Comparison of ENCODE assay signal across 45 mouse cellular contexts in the genomic region with DNA sequence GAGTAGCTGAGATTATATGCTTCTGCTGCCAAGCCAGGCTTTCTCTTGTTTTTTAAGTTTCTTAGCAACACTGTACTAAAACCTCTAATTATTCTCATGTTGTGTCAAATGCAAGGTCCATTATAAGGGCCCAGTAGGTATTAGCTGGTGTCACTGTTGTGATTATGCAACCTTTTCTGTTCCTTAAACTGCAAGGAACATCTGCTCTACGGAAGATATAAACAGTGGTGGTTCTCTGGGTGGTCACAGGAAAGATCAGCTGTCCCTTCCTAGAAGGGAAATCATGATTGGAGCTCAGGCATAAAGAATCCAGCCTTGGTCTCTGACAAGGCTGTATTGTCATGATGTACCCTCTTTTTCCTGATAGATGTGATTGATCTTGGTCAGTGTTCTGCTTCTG. TPM values are rescaled to one million over a fixed set of nuclear protein-coding genes. Genes with fewer than 3 reads are reported as not detected.
"Had no signal": no experiment of that assay in that cellular context is flagged by ENCODE, and none has a peak within 500 bp of the region (broad histone marks: within the 10 kb centered on the region; RNA-seq: fewer than 3 reads in every experiment).

No protein-coding gene starts in this region.

- H3K9ac ChIP-seq: heart, embryonic 12.5 days; heart, embryonic 13.5 days; heart, embryonic 15.5 days; hindbrain, embryonic 12.5 days; hindbrain, embryonic 13.5 days; hindbrain, embryonic 14.5 days; hindbrain, embryonic 15.5 days; intestine, embryonic 15.5 days; kidney, embryonic 15.5 days had no signal

- H3K4me2 ChIP-seq: heart, embryonic 11.5 days; heart, embryonic 12.5 days; heart, embryonic 13.5 days; heart, embryonic 15.5 days; hindbrain, embryonic 12.5 days; hindbrain, embryonic 13.5 days; hindbrain, embryonic 14.5 days; hindbrain, embryonic 15.5 days; intestine, embryonic 15.5 days; kidney, embryonic 15.5 days had no signal

- H3K36me3 ChIP-seq: heart, embryonic 10.5 days; heart, embryonic 12.5 days; heart, embryonic 13.5 days; heart, embryonic 15.5 days; hindbrain, embryonic 10.5 days; hindbrain, embryonic 12.5 days; hindbrain, embryonic 13.5 days; hindbrain, embryonic 15.5 days; intestine, embryonic 15.5 days; kidney, embryonic 15.5 days had no signal

- H3K4me1 ChIP-seq: heart, embryonic 10.5 days; heart, embryonic 12.5 days; heart, embryonic 15.5 days; hindbrain, embryonic 12.5 days; hindbrain, embryonic 13.5 days; hindbrain, embryonic 15.5 days; intestine, embryonic 15.5 days; kidney, embryonic 15.5 days had no signal

- ATAC-seq: hindbrain, embryonic 16.5 days; hindbrain, postnatal 0 days; inflammation-experienced regulatory T-cells, adult 6 months; intestine, embryonic 15.5 days; intestine, embryonic 16.5 days; intestine, postnatal 0 days had no signal

- H3K27ac ChIP-seq: heart, embryonic 10.5 days; heart, embryonic 13.5 days; heart, embryonic 15.5 days; hindbrain, embryonic 10.5 days; hindbrain, embryonic 12.5 days; hindbrain, embryonic 13.5 days; hindbrain, embryonic 14.5 days; hindbrain, embryonic 15.5 days; hindbrain, postnatal 0 days; intestine, embryonic 15.5 days; kidney, embryonic 15.5 days; kidney, postnatal 0 days; layer of hippocampus, adult 2 months; left cerebral cortex, adult 2 months had no signal

- H3K27me3 ChIP-seq: heart, embryonic 12.5 days; heart, embryonic 13.5 days; heart, embryonic 15.5 days; hindbrain, embryonic 12.5 days; hindbrain, embryonic 13.5 days; hindbrain, embryonic 15.5 days; intestine, embryonic 15.5 days; kidney, embryonic 15.5 days had no signal

- H3K9me3 ChIP-seq: heart, embryonic 10.5 days; heart, embryonic 12.5 days; heart, embryonic 13.5 days; heart, embryonic 15.5 days; hindbrain, embryonic 10.5 days; hindbrain, embryonic 12.5 days; hindbrain, embryonic 13.5 days; hindbrain, embryonic 15.5 days; intestine, embryonic 15.5 days; kidney, embryonic 15.5 days had no signal

- H3K4me3 ChIP-seq: heart, embryonic 10.5 days; heart, embryonic 12.5 days; heart, embryonic 13.5 days; heart, embryonic 15.5 days; hindbrain, embryonic 10.5 days; hindbrain, embryonic 12.5 days; hindbrain, embryonic 13.5 days; hindbrain, embryonic 15.5 days; intestine, embryonic 15.5 days; kidney, embryonic 15.5 days; layer of hippocampus, adult 2 months; left cerebral cortex, adult 2 months had no signal

- DNase-seq: heart, postnatal 10 days; heart, postnatal 14 days; heart, postnatal 36 days; heart, postnatal 4 days; kidney, adult 11 months; kidney, adult 18-20 months; kidney, adult 2 months; kidney, adult 8-10 months; kidney, adult 9 months; kidney, postnatal 10 days; kidney, postnatal 14 days; kidney, postnatal 25 days; kidney, postnatal 36 days; kidney, postnatal 4 days; layer of hippocampus, adult 9-11 months; layer of hippocampus, postnatal 36 days had no signal

RNA-seq across cellular contexts. Expression of a gene that starts 57.6 kb away (rescaled TPM):
- total RNA-seq: heart, postnatal 10 days; heart, postnatal 14 days; heart, postnatal 25 days; heart, postnatal 36 days; heart, postnatal 4 days; hematopoietic stem cell, adult 5-6 weeks; layer of hippocampus, adult 18-20 months had no signal
- polyA plus RNA-seq: heart, embryonic 10.5 days; heart, embryonic 11.5 days; heart, embryonic 12.5 days; heart, embryonic 13.5 days; heart, embryonic 14.5 days; heart, embryonic 15.5 days; heart, embryonic 16.5 days; heart, postnatal 0 days; hindbrain, embryonic 10.5 days; hindbrain, embryonic 11.5 days; hindbrain, embryonic 12.5 days; hindbrain, embryonic 13.5 days; hindbrain, embryonic 14.5 days; hindbrain, embryonic 15.5 days; hindbrain, embryonic 16.5 days; hindbrain, postnatal 0 days; inflammation-experienced regulatory T-cells, adult 6 months; intestine, embryonic 14.5 days; intestine, embryonic 15.5 days; intestine, embryonic 16.5 days; intestine, postnatal 0 days; kidney, embryonic 15.5 days; kidney, embryonic 16.5 days had no signal
